Mouse (Mus musculus) mouse embryonic stem cell (cell line): Measurements from ENCODE around the gene Pla2g4e.

Experiments used
- in situ Hi-C, 2 experiments: fragments of 300-500 bp; cut with MboI; formaldehyde crosslinking; loops; 1 replicate in 1 of 2; 3 replicates in 1 of 2; pipeline ENCODE4 v1.14.3; 2019 to 2020; ENCODE audit warnings: low sequenced_read_pairs in 2 of 2, low pct_unique_long_range_greater_than_20kb in 1 of 2, mixed read lengths in 1 of 2; ENCODE audit not compliant: unreplicated experiment in 1 of 2

Pla2g4e gene

DNA sequence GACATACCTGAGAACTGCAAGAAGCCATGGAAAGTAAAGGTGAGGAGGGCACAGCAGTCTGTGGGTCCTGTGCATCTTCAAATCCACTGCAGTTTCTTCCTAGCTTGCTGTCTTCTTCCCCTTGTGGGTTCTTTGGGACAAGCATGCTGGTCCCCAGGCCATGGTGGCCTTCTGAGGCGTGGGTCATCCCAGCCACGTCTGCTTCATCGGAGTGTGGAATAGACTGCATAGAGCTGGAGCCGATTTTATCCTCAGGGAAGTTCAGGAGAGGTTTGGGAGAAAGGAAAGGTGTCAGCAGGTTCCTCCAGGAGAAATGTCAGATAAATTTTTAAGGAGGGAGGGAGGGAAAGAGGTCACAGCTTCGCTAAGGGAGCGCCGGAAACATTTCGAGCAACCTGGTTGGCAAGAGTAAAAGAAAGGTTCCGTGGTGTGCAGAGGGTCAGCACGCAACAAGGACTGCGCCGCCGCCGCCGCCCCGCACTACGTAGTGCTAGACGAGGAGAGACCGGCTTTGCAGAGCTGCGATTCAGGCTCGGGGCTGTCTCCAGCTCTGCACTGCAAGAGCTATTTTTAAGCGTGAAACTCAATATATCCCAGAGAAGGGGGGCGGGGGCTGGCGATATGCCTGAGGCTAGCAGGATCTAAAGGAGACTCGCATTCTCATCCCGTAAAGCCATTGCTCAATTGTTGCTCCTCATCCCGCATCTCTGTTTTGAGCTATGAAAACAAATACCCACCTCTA is at the start of gene Pla2g4e:
Gene Pla2g4e (minus strand): TSS at position 657 of the 742 bp plus-strand sequence.
- in situ Hi-C loops: no loop called here

DNA sequence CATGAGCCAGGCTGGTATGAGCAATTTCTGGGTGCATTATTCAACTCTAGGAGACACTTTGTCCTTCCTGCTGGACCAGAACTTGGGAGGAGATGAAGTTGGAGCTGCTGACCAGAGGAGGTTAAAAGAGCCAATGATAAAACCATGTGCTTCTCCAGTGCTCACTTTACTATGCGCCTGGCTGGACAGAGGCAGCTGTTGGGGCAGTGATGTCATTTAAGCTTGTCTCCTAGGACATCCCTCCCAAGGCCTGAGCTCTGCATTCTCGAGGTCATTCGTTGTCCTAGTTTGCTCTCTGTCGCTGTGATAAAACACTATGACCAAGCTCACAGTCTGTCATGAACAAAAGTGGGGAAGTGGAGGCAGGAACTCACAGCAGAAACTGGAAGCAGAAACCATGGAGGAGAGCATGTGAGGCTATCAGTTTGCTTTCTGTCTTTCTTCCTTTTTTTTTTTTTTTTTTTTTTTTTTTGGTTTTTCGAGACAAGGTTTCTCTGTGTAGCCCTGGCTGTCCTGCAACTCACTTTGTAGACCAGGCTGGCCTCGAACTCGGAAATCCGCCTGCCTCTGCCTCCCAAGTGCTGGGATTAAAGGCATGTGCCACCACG is 46.4 kb upstream of the Pla2g4e start:
- in situ Hi-C loops: no loop called here

DNA sequence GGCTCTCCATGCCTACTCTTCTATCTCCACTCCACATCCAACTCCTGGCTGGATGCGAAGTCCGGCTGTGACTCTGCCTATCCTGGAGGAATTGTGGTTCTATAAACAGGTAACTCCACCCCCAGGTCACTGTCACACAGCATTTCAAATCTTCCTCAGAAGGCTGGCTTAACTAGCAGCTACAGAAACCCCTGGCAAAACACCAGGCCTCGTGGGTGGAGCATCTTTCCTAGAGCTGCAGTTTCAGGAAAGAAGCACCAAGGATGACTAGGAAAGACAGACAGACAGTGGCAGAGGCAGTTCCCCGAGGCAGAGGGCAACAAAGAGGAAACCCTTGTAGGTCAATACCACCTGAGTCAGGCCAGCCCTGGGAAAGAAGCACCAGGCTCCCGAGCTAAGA is 43.9 kb upstream of the Pla2g4e start, which contains the start of gene Pla2g4d:
Gene Pla2g4d (minus strand): TSS at position 203 of the 400 bp plus-strand sequence.
- in situ Hi-C loops: no loop called here

DNA sequence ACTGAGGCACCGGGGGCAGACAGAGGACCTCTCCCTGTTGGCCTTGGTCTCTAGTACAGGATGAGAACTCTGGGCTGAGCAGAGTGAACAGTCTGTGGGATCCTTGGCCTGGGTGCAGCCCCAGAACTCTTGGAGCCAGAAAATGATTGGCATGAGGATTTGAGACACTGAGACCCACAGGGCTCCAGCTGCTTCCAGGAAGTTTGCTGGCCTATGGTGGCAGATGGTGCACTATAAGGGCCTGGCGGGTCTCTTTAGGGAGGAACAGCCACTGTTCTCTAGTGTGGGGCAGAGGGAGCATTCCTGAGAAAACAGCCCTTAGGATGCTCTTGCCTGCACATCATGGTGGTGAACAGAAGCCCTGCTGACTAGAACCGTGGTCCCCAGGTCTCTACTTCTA is 43.3 kb upstream of the Pla2g4e start:
- in situ Hi-C loops: no loop called here

DNA sequence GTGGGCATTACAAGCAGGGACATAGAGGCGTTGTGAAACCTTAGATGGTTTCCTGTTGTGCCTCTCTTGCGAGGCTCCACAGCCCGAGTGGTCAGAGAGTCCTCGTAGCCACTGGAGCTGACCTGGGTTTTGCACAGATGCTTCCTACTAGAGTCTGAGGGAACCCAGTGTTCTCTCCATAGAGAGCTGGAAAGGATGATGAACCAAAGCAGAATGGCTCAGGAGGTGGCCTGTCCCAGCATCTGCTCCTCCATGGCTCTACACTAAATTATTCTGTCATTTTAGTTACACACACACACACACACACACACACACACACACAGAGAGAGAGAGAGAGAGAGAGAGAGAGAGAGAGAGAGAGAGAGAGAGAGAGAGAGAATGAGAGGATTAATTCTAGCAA is 40.5 kb upstream of the Pla2g4e start:
- in situ Hi-C loops: no loop called here

- in situ Hi-C loops: no loop called here
Observed at GRCm38 (mm10) chr2:120284705-120285104, 39.6 kb upstream of the Pla2g4e start.

DNA sequence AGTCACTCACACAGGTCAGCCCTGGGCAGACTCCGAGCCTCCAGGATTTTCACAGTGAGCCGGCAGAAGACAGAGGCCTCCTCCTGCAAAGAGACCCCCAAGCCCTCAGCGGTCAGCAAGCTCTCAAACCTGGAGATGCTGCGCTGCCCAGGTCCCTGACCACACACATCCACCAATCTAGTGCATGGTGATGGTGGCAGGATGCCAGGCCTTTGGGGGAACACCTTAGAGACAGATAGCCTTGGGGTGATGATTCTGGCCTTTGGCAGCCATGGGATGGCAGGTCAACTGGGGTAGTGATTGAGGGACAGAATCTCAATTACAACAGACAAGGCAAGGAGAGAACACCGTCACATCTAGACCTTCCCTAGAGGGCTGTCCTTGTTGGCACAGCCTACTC is 39.0 kb upstream of the Pla2g4e start:
- in situ Hi-C loops: no loop called here

DNA sequence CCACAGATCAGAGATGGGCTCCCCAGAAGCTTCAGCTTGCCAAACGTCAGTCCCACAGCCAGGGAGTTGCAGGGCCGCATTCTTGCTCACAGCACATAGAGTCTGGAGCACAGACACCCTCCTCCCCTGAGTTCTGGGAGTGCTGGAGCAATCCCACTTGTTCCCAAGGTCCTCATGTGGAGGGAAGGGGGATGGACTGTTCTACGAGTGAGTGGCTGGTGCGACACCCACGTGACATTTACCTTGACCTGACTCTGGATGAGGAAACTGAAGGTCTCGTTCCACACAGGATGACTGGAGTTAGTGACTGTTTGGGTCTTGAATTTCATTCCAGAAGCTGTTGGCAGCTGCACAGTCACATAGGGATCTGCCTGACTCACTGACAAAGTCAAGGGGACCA is 38.4 kb upstream of the Pla2g4e start:
- in situ Hi-C loops: no loop called here

GRCm38 (mm10) chr2:120281221-120281620 is 36.1 kb upstream of the Pla2g4e start:
- in situ Hi-C loops: no loop called here

GRCm38 (mm10) chr2:120279961-120280360 is 34.8 kb upstream of the Pla2g4e start:
- in situ Hi-C loops: no loop called here

DNA sequence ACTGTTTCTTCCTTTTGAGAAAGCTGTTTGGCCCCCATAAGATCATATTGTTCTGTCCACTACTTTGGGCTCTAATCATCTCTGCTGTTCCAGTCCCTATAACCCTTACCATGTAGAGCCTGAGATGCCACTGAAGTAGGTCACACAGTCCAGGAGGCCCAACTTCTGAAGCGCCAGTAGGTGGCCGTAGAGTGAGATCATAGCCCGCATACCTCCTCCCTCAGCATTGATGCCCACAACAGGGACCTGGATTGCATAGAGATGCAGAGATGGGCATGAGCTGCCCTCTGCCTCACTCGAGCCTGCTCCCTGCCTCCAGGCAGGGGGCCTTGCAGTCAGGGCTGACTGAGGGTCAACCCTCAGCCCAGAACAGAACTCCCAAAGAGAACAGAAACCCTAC is 31.8 kb upstream of the Pla2g4e start:
- in situ Hi-C loops: no loop called here

DNA sequence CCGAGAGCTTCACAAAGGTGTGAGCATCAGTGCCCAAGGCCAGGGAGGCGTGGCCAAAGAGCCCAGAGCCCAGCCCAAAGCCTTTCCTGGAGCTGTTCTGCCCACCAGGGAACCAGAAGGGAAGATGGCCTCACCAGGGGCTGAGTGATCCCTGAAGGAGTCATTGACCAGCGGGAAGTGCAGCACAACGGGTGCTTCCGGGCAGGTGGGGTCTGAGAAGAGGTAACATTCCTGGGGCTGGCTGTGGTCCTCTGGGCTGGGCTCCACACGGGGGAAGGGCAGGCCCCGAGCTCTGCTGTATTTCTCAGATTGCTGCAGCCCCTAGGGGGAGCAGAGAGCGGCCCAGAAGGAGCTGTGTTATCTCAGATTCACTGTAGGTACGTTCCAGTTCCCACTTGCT is 23.5 kb upstream of the Pla2g4e start:
- in situ Hi-C loops: loop anchor here (5.0 kb wide), 1 partner anchor 81 kb away; no protein-coding TSS in a partner anchor

DNA sequence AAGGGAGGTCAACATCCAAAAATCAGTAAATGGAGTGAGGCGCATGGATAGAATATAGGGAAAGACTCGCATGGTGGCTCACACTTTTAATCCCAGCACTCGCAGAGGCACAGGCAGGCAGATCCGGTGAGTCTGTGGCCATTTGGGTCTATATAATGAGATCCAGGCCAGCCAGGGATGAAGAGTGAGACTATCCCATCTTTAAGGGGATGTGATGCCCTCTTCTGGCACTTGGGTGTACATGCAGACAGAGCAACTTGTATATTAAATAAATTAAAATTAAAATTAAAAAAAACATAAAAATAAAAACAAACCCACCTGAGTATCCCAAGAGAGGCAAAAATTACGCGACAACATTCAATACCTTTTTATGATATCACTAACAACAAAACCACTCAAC is 20.4 kb upstream of the Pla2g4e start:
- in situ Hi-C loops: loop anchor here (5.0 kb wide), 1 partner anchor 78 kb away; no protein-coding TSS in a partner anchor

DNA sequence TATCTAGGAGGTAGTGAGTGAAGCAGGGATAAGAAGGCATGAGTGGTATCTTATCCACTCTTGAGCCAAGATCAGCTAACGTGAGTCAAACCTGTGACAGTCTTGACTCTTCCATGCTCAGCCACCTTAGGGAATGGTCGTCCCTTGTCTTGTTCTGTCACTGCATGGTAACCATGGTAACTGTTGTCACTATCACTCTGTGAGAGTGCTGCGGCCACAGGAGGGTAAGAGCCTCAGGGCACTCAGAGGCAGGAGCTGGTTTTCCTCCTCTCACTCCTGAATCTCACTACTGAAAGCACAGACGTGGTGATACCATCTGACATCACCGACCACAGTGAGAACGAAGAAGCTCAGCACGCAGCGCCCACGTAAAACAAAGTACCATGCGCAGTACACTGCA is 19.7 kb upstream of the Pla2g4e start:
- in situ Hi-C loops: loop anchor here (5.0 kb wide), 1 partner anchor 78 kb away; no protein-coding TSS in a partner anchor

DNA sequence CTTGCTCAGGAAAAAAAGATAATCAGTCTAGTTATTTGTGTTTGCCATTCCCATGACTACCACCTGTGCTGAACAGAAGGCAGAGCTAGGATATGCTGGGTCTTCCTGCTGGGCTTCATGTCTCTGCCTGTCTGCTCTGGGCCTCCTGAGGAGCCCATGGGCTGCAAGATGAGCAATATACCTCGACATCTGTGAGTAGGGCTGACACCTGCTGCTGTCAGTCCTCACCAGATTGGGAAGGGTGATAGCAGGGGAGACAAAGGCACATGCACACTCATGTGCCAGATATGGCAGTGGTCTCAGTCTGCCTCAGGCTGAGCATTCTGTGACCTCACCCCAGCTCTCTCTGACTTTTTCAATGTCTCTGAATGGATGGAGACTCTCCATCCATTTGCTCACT is 17.7 kb upstream of the Pla2g4e start:
- in situ Hi-C loops: no loop called here

DNA sequence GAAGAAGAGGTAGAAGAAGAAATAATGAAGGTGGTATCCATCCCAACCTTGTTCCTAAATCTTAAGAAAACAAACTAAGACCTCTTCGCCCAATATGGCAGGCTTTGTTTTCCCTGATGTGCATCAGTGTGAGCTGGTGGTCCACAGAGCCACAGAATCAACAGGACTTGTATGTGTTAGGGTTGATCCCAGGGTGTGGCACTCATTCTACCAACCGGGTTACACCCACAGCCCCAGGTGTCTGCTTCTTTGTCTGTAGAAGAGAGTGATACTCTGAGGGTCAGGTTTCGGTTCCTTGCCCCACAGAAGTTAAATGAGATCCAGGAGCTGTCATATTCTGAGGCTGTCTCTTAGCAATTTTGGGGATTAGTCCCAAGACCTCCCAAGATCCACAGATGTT is 16.2 kb upstream of the Pla2g4e start:
- in situ Hi-C loops: no loop called here

GRCm38 (mm10) chr2:120256259-120256658 is 11.1 kb upstream of the Pla2g4e start:
- in situ Hi-C loops: no loop called here

DNA sequence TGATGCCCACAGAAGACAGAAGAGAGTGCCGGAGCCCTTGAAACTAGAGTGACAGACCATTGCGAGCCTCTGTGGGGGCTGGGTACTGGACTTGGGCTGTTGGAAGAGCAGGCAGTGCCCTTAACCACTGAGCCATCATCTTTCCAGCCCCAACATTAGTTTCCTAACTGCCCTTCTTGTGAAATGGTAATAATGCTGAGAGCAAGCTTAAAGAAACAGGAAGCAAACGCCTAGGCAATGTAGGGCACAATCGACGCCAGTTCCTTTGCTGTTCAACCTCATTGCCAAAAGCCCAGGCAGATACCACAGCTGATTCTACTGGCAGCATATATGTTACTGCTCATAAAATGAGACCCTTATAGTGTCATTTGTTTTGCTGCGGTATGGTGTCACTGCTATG is 7.5 kb upstream of the Pla2g4e start:
- in situ Hi-C loops: no loop called here

DNA sequence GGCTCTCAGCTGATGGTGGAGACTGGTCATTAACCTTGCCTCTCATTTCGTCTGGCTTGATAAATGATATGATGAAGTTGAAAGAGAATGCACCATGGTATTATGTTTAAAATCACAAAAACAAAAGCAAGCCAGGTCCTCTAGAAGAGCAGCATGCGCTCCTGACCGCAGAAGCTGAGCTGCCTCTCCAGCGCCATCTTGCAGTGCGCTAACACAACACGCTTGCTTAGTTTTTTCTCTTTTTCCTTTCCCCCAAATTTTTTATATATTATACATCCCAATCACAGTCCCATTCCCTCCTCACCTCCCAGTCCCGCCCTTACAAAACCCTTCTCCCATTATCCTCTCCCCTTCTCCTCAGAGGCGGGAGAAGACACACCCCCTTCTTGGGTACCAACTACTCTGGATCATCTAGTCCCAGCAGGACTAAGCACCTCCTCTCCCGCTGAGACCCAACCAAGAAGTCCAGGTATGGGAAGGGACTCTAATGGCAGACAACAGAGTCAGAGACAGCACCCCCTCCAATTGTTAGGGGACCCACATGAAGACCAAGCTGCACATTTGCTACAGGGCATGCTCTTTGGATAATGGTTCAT is 384 bp upstream of the Pla2g4e start:
- in situ Hi-C loops: no loop called here

DNA sequence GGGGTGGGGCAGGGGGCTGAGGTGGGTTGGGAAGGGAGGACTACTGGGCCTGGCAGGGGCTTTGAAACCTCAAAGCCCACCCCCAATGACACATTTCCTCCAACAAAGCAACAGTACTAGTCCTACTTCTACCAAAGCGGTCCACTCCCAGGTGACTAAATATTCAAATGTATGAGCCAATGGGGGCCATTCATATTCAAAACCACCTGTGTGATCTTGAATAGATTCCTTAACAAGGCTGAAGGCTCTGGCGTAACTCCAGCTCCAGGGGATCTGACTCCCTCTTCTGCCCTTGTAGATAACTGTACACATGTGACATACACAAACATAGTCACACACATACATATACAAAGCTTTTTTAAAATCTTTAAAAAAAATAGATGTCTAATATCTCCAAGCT is 1.1 kb downstream of the Pla2g4e start:
- in situ Hi-C loops: no loop called here
